Mouse (Mus musculus): Measurements from ENCODE around the gene Med20. TPM values are rescaled to one million over a fixed set of nuclear protein-coding genes. Genes with fewer than 3 reads are reported as not detected.
"Not testable (repeated sequence)": the region's sequence is repeated elsewhere in the genome, so short reads cannot be mapped to it uniquely, and the experiment has no call there.

The Med20 gene
- polyA plus RNA-seq, 1 experiment, result 10.7 TPM

- peak overlapping the region; percentile 83 for H3K4me3 ChIP-seq (ENCODE audit: insufficient read depth, low read depth, low read length)
- peak overlapping the region; percentile 18; the same call in 1 of the 2 replicates for H3K27ac ChIP-seq (replicated peaks; ENCODE audit: low read depth, low read length)
- peaks cover 3% of the 10 kb centered on the region; the same call in 1 of the 2 replicates for H3K4me1 ChIP-seq (ENCODE audit: control insufficient read depth, insufficient read depth, insufficient read length, low read length)
These were observed 18.6 kb downstream of the Med20 start for GRCm38 (mm10) chr17:47629717-47630677.

GRCm38 (mm10) chr17:47630678-47631065 lies 19.3 kb downstream of the Med20 start, which contains the start of gene Usp49:
Gene Usp49, plus strand, starts transcription at chr17:47630690.
- peak within 1 kb of the TSS; percentile 83 for H3K4me3 ChIP-seq (ENCODE audit: insufficient read depth, low read depth, low read length)
- H3K4me1 ChIP-seq (ENCODE audit: control insufficient read depth, insufficient read depth, insufficient read length, low read length), result peaks cover 3% of the 10 kb centered on the region; the same call in 1 of the 2 replicates
- peak within 1 kb of the TSS; percentile 18; the same call in 1 of the 2 replicates for H3K27ac ChIP-seq (replicated peaks; ENCODE audit: low read depth, low read length)

GRCm38 (mm10) chr17:47632181-47632840 lies 20.9 kb downstream of the Med20 start:
- H3K4me3 ChIP-seq (ENCODE audit: insufficient read depth, low read depth, low read length), result no peak overlapping the region
- H3K27ac ChIP-seq (replicated peaks; ENCODE audit: low read depth, low read length), result no peak overlapping the region
- H3K4me1 ChIP-seq (ENCODE audit: control insufficient read depth, insufficient read depth, insufficient read length, low read length), result peaks cover 3% of the 10 kb centered on the region; the same call in 1 of the 2 replicates

- H3K27ac ChIP-seq (replicated peaks; ENCODE audit: low read depth, low read length), result no peak overlapping the region
- no peak overlapping the region for H3K4me3 ChIP-seq (ENCODE audit: insufficient read depth, low read depth, low read length)
- peaks cover 3% of the 10 kb centered on the region; the same call in 1 of the 2 replicates for H3K4me1 ChIP-seq (ENCODE audit: control insufficient read depth, insufficient read depth, insufficient read length, low read length)
These were observed 22.8 kb downstream of the Med20 start for GRCm38 (mm10) chr17:47633999-47634770.

- no peak overlapping the region for H3K4me3 ChIP-seq (ENCODE audit: insufficient read depth, low read depth, low read length)
- no peak overlapping the region for H3K27ac ChIP-seq (replicated peaks; ENCODE audit: low read depth, low read length)
- no peaks in the 10 kb centered on the region for H3K4me1 ChIP-seq (ENCODE audit: control insufficient read depth, insufficient read depth, insufficient read length, low read length)
These were observed 31.6 kb downstream of the Med20 start for GRCm38 (mm10) chr17:47642992-47643391.

- Histone ChIP-seq H3K27ac (replicated peaks; ENCODE audit: low read depth, low read length) (no peak overlapping the region), H3K4me3 (ENCODE audit: insufficient read depth, low read depth, low read length) (no peak overlapping the region), H3K4me1 (ENCODE audit: control insufficient read depth, insufficient read depth, insufficient read length, low read length) (no peaks in the 10 kb centered on the region)
These were observed 35.3 kb downstream of the Med20 start for GRCm38 (mm10) chr17:47646683-47647082.

- H3K27ac ChIP-seq (replicated peaks; ENCODE audit: low read depth, low read length), result no peak overlapping the region
- no peaks in the 10 kb centered on the region for H3K4me1 ChIP-seq (ENCODE audit: control insufficient read depth, insufficient read depth, insufficient read length, low read length)
- no peak overlapping the region for H3K4me3 ChIP-seq (ENCODE audit: insufficient read depth, low read depth, low read length)
These were observed 37.6 kb downstream of the Med20 start for GRCm38 (mm10) chr17:47648966-47649365.

GRCm38 (mm10) chr17:47651953-47652352 lies 40.6 kb downstream of the Med20 start:
- Histone ChIP-seq H3K4me1 (ENCODE audit: control insufficient read depth, insufficient read depth, insufficient read length, low read length) (no peaks in the 10 kb centered on the region), H3K4me3 (ENCODE audit: insufficient read depth, low read depth, low read length) (no peak overlapping the region), H3K27ac (replicated peaks; ENCODE audit: low read depth, low read length) (no peak overlapping the region)

GRCm38 (mm10) chr17:47654346-47654745 lies 43.0 kb downstream of the Med20 start:
- not testable (repeated sequence) for H3K4me3 ChIP-seq (ENCODE audit: insufficient read depth, low read depth, low read length); H3K27ac ChIP-seq (replicated peaks; ENCODE audit: low read depth, low read length); H3K4me1 ChIP-seq (ENCODE audit: control insufficient read depth, insufficient read depth, insufficient read length, low read length)

GRCm38 (mm10) chr17:47655697-47656096 lies 44.3 kb downstream of the Med20 start:
- Histone ChIP-seq H3K4me1 (ENCODE audit: control insufficient read depth, insufficient read depth, insufficient read length, low read length) (peaks cover 2% of the 10 kb centered on the region; the same call in 1 of the 2 replicates), H3K4me3 (ENCODE audit: insufficient read depth, low read depth, low read length) (no peak overlapping the region), H3K27ac (replicated peaks; ENCODE audit: low read depth, low read length) (no peak overlapping the region)

- Histone ChIP-seq H3K4me3 (ENCODE audit: insufficient read depth, low read depth, low read length) (no peak overlapping the region), H3K4me1 (ENCODE audit: control insufficient read depth, insufficient read depth, insufficient read length, low read length) (peaks cover 2% of the 10 kb centered on the region; the same call in 1 of the 2 replicates), H3K27ac (replicated peaks; ENCODE audit: low read depth, low read length) (no peak overlapping the region)
These were observed 46.5 kb downstream of the Med20 start for GRCm38 (mm10) chr17:47657901-47658300.

GRCm38 (mm10) chr17:47658741-47659243 lies 47.4 kb downstream of the Med20 start:
- H3K4me1 ChIP-seq (ENCODE audit: control insufficient read depth, insufficient read depth, insufficient read length, low read length), result peaks cover 2% of the 10 kb centered on the region; the same call in 1 of the 2 replicates

GRCm38 (mm10) chr17:47663009-47663713 lies 51.8 kb downstream of the Med20 start:
- H3K27ac ChIP-seq (replicated peaks; ENCODE audit: low read depth, low read length), result no peak overlapping the region
- no peak overlapping the region for H3K4me3 ChIP-seq (ENCODE audit: insufficient read depth, low read depth, low read length)
- H3K4me1 ChIP-seq (ENCODE audit: control insufficient read depth, insufficient read depth, insufficient read length, low read length), result peaks cover 2% of the 10 kb centered on the region; the same call in 1 of the 2 replicates

More at GRCm38 (mm10) chr17:47658741-47659243, 47.4 kb downstream of the Med20 start:
- Histone ChIP-seq H3K27ac (replicated peaks; ENCODE audit: low read depth, low read length) (peak overlapping the region; percentile 59), H3K4me3 (ENCODE audit: insufficient read depth, low read depth, low read length) (no peak overlapping the region)

- Histone ChIP-seq H3K27ac (replicated peaks; ENCODE audit: low read depth, low read length) (no peak overlapping the region), H3K4me3 (ENCODE audit: insufficient read depth, low read depth, low read length) (no peak overlapping the region)
These were observed 53.1 kb downstream of the Med20 start for GRCm38 (mm10) chr17:47664474-47664873.

More at GRCm38 (mm10) chr17:47664474-47664873, 53.1 kb downstream of the Med20 start:
- H3K4me1 ChIP-seq (ENCODE audit: control insufficient read depth, insufficient read depth, insufficient read length, low read length), result no peaks in the 10 kb centered on the region
